Mouse (Mus musculus) T-helper 2 cell (primary cell): Measurements from ENCODE around the gene Gm4450.
"Not testable (repeated sequence)": the region's sequence is repeated elsewhere in the genome, so short reads cannot be mapped to it uniquely, and the experiment has no call there.

ENCODE experiments used
- in situ Hi-C: fragments of 300-600 bp; cut with MboI, MseI; formaldehyde crosslinking; loops from one replicate; pipeline ENCODE4 v1.15.1; 2025; ENCODE audit warnings: high pct_unique_total_duplicates

Gm4450 gene

GRCm38 (mm10) chr3:98457026-98457425 is at the start of gene Gm4450:
Gm4450 (minus strand) TSS chr3:98457126.
- in situ Hi-C loops: not testable (repeated sequence)

DNA sequence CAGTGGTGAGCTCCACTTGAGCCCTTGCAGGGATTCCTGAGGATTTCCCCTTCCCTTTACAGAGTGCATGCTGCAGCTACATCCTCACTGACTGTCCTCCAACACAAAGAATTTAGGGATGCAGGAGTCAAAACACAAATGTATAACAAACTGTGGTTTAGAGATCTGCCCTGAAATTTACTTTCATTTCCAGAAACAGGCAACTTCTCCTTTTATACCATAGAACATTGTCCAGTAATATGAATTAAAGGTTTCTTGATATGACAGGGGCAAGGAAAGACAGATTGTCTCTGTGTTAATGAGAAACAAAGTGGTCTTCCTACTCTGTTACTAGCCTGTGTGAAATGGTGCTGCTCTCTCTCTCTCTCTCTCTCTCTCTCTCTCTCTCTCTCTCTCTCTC is 40.5 kb upstream of the Gm4450 start:
- in situ Hi-C loops: loop anchor here (10.0 kb wide), 1 partner anchor 53 kb away; no protein-coding TSS in a partner anchor

- in situ Hi-C loops: loop anchor here (10.0 kb wide), 1 partner anchor 52 kb away; no protein-coding TSS in a partner anchor
Measured at GRCm38 (mm10) chr3:98496762-98497161, 39.8 kb upstream of the Gm4450 start.

DNA sequence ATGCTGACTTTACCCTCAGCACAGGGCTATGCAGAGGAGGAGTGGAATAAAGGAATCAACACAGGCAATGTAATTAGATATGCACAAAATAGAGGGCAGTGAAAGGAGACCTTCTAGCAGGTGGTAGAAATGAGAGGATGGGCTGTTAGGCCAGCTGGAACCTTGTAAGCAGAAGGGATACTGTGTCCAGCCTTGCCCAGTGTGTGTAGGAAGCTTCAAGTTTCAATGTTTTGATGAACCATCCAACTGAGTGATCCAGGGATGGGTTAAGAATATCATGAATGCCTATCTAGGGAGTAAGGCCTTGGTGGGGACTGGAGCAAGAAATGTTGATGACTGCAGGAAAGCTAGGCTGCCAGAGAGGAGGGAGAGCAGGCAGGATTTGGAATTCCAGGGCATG is 38.1 kb upstream of the Gm4450 start:
- in situ Hi-C loops: loop anchor here (10.0 kb wide), 1 partner anchor 50 kb away; no protein-coding TSS in a partner anchor

DNA sequence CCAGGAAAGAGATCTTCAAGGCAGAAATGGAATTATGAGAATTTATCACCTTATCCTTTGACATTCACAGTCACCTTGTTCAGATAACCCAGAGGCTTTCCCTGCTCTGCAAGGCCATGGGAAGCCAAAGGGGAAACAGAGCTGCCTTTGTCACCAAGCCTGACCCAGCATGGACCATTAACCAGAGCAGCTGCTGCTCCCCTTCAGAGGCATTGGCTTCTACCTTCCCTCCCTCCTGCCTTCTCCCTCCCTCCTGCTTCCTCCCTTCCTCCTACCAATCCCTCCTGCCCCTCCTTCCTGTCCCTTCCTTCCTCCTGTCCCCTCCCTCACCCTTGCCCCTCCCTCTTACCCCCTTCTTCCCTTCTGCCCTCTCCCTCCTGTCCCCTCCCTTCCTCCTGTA is 37.3 kb upstream of the Gm4450 start:
- in situ Hi-C loops: loop anchor here (10.0 kb wide), 1 partner anchor 49 kb away; no protein-coding TSS in a partner anchor

- in situ Hi-C loops: not testable (repeated sequence)
Measured at GRCm38 (mm10) chr3:98471499-98471898, 14.6 kb upstream of the Gm4450 start.

DNA sequence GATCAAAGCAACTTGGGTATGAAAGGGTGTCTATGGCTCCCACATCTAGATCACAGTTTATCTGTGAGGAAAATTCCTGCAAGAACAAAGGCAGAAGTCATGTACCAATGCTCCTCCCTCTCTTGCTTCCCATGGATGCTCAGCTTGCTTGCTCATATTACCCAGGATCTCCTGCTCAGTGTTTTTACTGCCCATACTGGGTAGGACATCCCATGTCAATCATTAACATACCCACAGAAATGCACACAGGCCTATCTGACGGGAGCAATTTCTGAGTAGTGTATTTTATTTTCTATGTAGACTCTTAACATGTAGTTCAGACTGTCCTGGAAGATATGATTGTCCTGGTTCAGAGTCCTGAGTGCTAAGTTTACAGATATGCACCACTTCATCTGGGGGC is 14.1 kb upstream of the Gm4450 start:
- in situ Hi-C loops: not testable (repeated sequence)

DNA sequence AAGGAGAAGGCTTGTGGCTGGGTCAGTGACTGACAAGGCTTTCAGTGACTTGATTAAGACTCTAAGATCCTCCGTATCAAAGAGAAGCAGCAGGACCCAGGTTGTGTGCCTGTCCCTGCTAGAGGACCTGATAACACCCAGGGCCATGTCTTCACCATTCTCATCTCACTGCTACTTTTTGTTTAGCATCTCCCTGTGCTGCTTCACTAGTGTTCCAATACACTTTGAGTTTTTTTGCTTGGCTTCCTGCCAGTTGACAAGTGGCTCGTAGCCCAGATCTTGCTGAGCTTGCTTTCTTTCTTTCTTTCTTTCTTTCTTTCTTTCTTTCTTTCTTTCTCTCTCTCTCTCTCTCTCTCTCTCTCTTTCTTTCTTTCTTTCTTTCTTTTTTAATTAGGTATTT is 12.4 kb upstream of the Gm4450 start:
- in situ Hi-C loops: loop anchor here (5.0 kb wide), 2 partner anchors 53 to 108 kb away; no protein-coding TSS in a partner anchor

DNA sequence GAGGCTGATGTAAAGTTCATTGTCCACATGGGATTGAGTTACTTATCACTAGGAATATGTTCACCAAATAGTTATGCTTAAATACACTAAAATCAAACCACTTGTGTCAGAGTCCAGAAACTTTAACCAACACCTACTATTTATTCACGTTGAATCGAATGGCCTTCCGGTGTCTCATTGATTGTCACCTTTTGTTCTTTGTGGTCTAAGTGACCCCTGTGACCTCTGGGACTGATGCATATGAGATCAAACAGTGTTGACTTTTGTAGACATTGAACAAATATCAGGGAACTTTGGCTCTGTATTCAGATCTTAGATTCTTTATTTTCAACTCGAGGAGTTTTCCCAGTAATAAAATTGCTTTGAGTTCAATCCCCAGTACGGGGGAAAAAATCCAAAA is 3.1 kb downstream of the Gm4450 start:
- in situ Hi-C loops: not testable (repeated sequence)

GRCm38 (mm10) chr3:98443924-98444323 is 13.0 kb downstream of the Gm4450 start:
- in situ Hi-C loops: loop anchor here (5.0 to 10.0 kb wide), 3 partner anchors 51 to 111 kb away; no protein-coding TSS in a partner anchor

- in situ Hi-C loops: loop anchor here (5.0 to 10.0 kb wide), 3 partner anchors 52 to 112 kb away; no protein-coding TSS in a partner anchor
Measured at GRCm38 (mm10) chr3:98443149-98443779, 13.7 kb downstream of the Gm4450 start.

DNA sequence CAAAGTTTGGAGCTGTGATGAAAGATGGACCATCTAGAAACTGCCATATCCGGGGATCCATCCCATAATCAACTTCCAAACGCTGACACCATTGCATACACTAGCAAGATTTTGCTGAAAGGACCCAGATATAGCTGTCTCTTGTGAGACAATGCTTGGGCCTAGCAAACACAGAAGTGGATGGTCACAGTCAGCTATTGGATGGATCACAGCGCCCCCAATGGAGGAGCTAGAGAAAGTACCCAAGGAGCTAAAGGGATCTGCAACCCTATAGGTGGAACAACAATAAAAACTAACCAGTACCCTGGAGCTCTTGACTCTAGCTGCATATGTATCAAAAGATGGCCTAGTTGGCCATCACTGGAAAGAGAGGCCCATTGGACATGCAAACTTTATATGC is 14.7 kb downstream of the Gm4450 start:
- in situ Hi-C loops: loop anchor here (5.0 to 10.0 kb wide), 3 partner anchors 53 to 113 kb away; no protein-coding TSS in a partner anchor

DNA sequence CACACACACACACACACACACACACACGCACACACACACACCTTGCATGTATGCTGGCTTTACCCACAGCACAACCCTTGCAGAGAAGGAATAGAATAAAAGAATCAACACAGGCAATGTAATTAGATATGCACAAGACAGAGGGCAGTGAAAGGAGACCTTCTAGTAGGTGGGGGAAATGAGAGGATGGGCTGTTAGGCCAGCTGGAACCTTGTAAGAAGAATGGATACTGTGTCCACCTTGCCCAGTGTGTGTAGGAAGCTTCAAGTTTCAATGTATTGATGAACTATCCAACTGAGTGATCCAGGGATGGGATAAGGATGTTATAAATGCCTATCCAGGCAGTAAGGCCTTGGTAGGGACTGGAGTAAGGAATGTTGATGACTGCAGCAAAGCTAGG is 21.9 kb downstream of the Gm4450 start:
- in situ Hi-C loops: no loop called here

DNA sequence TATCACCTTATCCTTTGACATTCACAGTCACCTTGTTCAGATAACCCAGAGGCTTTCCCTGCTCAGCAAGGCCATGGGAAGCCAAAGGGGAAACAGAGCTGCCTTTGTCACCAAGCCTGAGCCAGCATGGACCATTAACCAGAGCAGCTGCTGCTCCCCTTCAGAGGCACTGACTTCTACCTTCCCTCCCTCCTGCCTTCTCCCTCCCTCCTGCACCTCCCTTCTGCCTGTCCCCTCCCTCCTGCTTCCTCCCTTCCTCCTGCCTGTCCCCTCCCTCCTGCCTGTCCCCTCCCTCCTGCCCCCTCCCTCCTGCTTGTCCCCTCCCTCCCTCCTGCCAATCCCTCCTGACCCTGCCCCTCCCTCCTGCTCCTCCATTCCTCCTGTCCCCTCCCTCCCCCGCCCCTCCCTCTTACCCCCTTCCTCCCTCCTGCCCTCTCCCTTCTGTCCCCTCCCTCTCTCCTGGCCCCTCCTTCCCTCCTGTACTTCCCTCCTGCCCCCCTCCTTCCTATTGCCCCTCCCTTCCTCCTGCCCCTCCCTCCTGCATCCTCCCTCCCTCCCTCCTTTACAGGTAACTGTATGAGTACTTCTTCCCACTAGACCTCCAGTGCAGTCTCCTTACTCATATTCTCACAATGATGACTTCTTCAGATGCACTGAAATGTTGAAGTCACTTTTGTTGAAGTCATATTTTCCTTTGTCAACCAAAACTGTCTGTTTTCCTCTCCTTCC is 22.7 kb downstream of the Gm4450 start:
- in situ Hi-C loops: no loop called here

DNA sequence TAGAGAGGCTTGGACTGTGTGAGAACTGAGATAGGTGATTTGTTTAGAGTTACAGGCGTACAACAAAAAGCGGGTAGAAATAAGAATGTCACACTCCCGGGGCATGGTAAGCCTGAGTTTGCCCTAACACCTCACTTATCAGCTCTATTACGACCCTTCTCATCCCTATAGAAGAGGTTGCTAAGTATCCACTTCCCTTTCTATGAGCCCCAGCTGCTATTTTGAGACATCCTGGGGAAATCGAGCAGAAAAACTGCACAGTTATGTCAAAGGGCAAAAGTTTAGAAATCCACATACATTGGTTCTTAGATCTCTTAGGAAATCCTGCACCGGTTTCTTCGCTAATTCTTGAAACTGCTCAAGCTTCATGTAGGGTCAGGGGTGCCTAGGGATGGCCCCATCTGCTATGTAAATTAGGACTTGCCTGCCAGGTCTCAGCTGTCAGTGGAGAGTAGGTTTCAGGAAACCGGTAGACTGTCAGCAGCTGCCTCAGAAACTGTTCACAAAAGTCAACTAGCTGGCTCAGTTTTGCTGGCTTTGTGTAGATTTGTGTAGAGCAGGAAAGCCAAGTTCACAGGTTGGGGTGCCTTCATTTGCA is 27.9 kb downstream of the Gm4450 start:
- in situ Hi-C loops: loop anchor here (10.0 kb wide), 1 partner anchor 64 kb away; no protein-coding TSS in a partner anchor

GRCm38 (mm10) chr3:98428449-98428775 is 28.5 kb downstream of the Gm4450 start:
- in situ Hi-C loops: loop anchor here (10.0 kb wide), 1 partner anchor 64 kb away; no protein-coding TSS in a partner anchor

- in situ Hi-C loops: loop anchor here (10.0 kb wide), 1 partner anchor 63 kb away; no protein-coding TSS in a partner anchor
Measured at GRCm38 (mm10) chr3:98427600-98428448, 29.1 kb downstream of the Gm4450 start.

- in situ Hi-C loops: loop anchor here (10.0 kb wide), 1 partner anchor 62 kb away; no protein-coding TSS in a partner anchor
Measured at GRCm38 (mm10) chr3:98427260-98427599, 29.7 kb downstream of the Gm4450 start.

DNA sequence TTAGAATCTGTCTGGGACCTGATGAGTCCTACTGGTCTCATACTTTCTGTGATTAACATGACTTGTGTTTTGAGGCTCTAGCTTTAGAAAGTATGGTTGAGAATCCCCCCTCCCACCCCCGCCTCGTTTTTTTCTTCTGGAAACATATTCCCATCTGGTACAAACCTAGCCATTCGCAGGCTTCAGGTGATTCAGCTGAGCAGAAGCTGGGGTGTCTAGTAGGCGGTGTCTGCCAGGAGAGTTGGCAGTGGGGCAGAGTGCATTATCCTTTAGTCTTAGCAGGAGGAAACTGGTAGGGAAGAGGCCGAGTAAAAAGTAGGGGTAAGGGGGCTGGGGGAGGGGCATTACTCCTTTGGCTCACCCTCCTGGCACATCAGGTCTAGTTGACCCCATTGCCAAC is 30.2 kb downstream of the Gm4450 start:
- in situ Hi-C loops: loop anchor here (10.0 kb wide), 1 partner anchor 62 kb away; no protein-coding TSS in a partner anchor

DNA sequence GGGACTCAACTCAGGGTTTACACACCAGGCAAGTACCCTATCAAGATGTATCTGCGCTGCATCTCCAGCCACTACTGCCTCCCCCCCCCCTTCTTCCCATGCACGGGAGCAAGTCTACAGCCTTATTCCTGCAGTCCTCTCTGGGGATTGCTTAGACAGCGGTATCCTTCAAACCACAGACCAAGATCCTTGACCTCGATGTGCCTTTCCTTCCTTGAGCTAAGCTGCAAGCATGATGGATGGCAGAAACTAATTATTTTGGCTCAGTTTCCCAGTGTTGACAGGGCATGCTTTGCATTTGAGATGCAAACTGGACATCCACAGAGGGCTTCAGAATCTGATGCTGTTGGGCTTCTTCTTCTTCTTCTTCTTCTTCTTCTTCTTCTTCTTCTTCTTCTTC is 34.0 kb downstream of the Gm4450 start:
- in situ Hi-C loops: loop anchor here (10.0 kb wide), 1 partner anchor 58 kb away; no protein-coding TSS in a partner anchor

- in situ Hi-C loops: loop anchor here (10.0 kb wide), 1 partner anchor 55 kb away; no protein-coding TSS in a partner anchor
Measured at GRCm38 (mm10) chr3:98419786-98420070, 37.2 kb downstream of the Gm4450 start.
